ENCODE assay signal across 19 mouse cellular contexts in the genomic region with DNA sequence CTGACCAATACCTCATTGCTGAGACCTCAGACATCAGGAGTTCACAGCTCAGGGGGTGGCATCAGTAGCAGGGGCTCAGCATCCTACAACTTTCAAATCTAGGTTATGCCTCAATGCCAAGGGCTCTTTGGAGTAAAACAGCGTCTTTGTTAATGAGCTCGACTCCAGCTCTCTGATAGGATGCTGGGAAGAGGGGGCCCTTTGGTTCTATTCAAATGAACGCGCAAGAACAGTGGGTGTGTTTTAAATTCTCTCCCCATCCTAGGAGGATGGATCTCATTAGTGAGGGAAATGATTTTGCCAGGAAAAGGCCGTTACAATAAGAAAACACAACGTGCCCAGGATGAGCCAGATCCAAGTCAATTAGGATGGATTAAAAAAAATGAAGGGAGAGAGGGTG.
DNase-seq lines count a peak whose midpoint lies in the region; ATAC-seq lines count a peak whose summit lies in the region.
"Had no signal": no experiment of that assay in that cellular context is flagged by ENCODE, and none has a peak within 500 bp of the region (broad histone marks: within the 10 kb centered on the region; RNA-seq: fewer than 3 reads in every experiment).

No protein-coding gene starts in this region.

- no peak overlapping the region for H3K4me3 ChIP-seq in forebrain, embryonic 11.5 days (ENCODE audit: low read depth, low read length)
- H3K4me3 ChIP-seq in forebrain, embryonic 13.5 days = no peak overlapping the region
- no peak overlapping the region for H3K4me3 ChIP-seq in forebrain, embryonic 16.5 days (replicated peaks; ENCODE audit: low read length)
- no peak overlapping the region for H3K4me3 ChIP-seq in midbrain, embryonic 14.5 days (replicated peaks; ENCODE audit: low read depth, low read length)
- H3K4me3 ChIP-seq: hindbrain, embryonic 12.5 days; hindbrain, embryonic 15.5 days had no signal

- H3K4me2 ChIP-seq in forebrain, embryonic 11.5 days (ENCODE audit: low read depth, low read length, severe bottlenecking) = no peak overlapping the region
- H3K4me2 ChIP-seq in forebrain, embryonic 13.5 days = no peak overlapping the region
- H3K4me2 ChIP-seq in forebrain, embryonic 16.5 days (ENCODE audit: low read length) = no peak overlapping the region
- H3K4me2 ChIP-seq in midbrain, embryonic 14.5 days (ENCODE audit: low read length) = no peak overlapping the region
- H3K4me2 ChIP-seq: heart, embryonic 11.5 days; hindbrain, embryonic 12.5 days; hindbrain, embryonic 15.5 days had no signal

- no peak overlapping the region for H3K9ac ChIP-seq in forebrain, embryonic 11.5 days (ENCODE audit: low read length)
- no peak overlapping the region for H3K9ac ChIP-seq in forebrain, embryonic 13.5 days
- H3K9ac ChIP-seq in forebrain, embryonic 16.5 days (replicated peaks; ENCODE audit: low read depth, low read length) = no peak overlapping the region
- H3K9ac ChIP-seq in midbrain, embryonic 14.5 days (replicated peaks; ENCODE audit: low read length) = no peak overlapping the region
- H3K9ac ChIP-seq: hindbrain, embryonic 12.5 days; hindbrain, embryonic 15.5 days had no signal

- peaks cover 4% of the 10 kb centered on the region; the same call in 1 of the 2 replicates for H3K4me1 ChIP-seq in forebrain, embryonic 11.5 days (replicated peaks; ENCODE audit: control insufficient read depth, insufficient read depth, low read length)
- H3K4me1 ChIP-seq in forebrain, embryonic 13.5 days = peaks cover 18% of the 10 kb centered on the region
- H3K4me1 ChIP-seq in forebrain, embryonic 16.5 days (replicated peaks; ENCODE audit: control insufficient read depth, insufficient read depth, low read length) = peaks cover 13% of the 10 kb centered on the region
- H3K4me1 ChIP-seq in midbrain, embryonic 14.5 days (ENCODE audit: control insufficient read depth, insufficient read depth, low read length) = no peaks in the 10 kb centered on the region
- H3K4me1 ChIP-seq: hindbrain, embryonic 12.5 days had no signal

- H3K27ac ChIP-seq in forebrain, embryonic 11.5 days (ENCODE audit: low read depth, low read length) = no peak overlapping the region
- H3K27ac ChIP-seq in forebrain, embryonic 13.5 days = no peak overlapping the region
- no peak overlapping the region for H3K27ac ChIP-seq in forebrain, embryonic 16.5 days (ENCODE audit: low read length)
- H3K27ac ChIP-seq in midbrain, embryonic 14.5 days (replicated peaks; ENCODE audit: low read depth, low read length) = no peak overlapping the region
- H3K27ac ChIP-seq: hindbrain, embryonic 12.5 days; hindbrain, embryonic 15.5 days had no signal

- H3K9me3 ChIP-seq in forebrain, embryonic 11.5 days (ENCODE audit: control insufficient read depth, low read length) = no peaks in the 10 kb centered on the region
- H3K9me3 ChIP-seq in forebrain, embryonic 13.5 days (replicated peaks) = no peaks in the 10 kb centered on the region
- H3K9me3 ChIP-seq in forebrain, embryonic 16.5 days (ENCODE audit: control insufficient read depth, low read length) = no peaks in the 10 kb centered on the region
- no peaks in the 10 kb centered on the region for H3K9me3 ChIP-seq in midbrain, embryonic 14.5 days (ENCODE audit: control insufficient read depth, low read length)
- H3K9me3 ChIP-seq: hindbrain, embryonic 12.5 days; hindbrain, embryonic 15.5 days had no signal

- no peaks in the 10 kb centered on the region for H3K27me3 ChIP-seq in forebrain, embryonic 11.5 days (ENCODE audit: control insufficient read depth, insufficient read depth, low read length)
- 0 out of 2 replicates have a peak, but pooled peaks cover 2% of the 10 kb centered on the region for H3K27me3 ChIP-seq in forebrain, embryonic 13.5 days
- H3K27me3 ChIP-seq in forebrain, embryonic 16.5 days (replicated peaks; ENCODE audit: control insufficient read depth, insufficient read depth, low read length) = no peaks in the 10 kb centered on the region
- H3K27me3 ChIP-seq in midbrain, embryonic 14.5 days (ENCODE audit: control insufficient read depth, insufficient read depth, low read length) = no peaks in the 10 kb centered on the region
- H3K27me3 ChIP-seq: hindbrain, embryonic 12.5 days; hindbrain, embryonic 15.5 days had no signal

- ATAC-seq in forebrain, embryonic 11.5 days (replicated peaks; ENCODE audit: low FRiP score) = peak; percentile 60; the same call in 1 of the 2 replicates
- ATAC-seq in forebrain, embryonic 13.5 days = peak; percentile 73; the same call in 1 of the 2 replicates
- ATAC-seq in forebrain, embryonic 16.5 days = peak; percentile 36; the same call in 1 of the 2 replicates
- no peak for ATAC-seq in midbrain, embryonic 14.5 days (ENCODE audit: low FRiP score, low TSS enrichment)
- ATAC-seq: CD4-positive, CD25-positive, alpha-beta regulatory T cell, adult 4 months; intestine, postnatal 0 days had no signal

- DNase-seq in forebrain, embryonic 11.5 days (ENCODE audit: low spot score) = no peak
- no peak for DNase-seq in midbrain, embryonic 14.5 days
- DNase-seq in yolk sac, embryonic 10.5 days (ENCODE audit: low spot score) = no peak
- no peak for DNase-seq in gastrocnemius, postnatal 25 days
- DNase-seq: adrenal gland, adult 2 months; adrenal gland, postnatal 14 days; cerebellum, adult 11-12 months; cerebellum, adult 8-10 months; cerebellum, postnatal 10 days; cerebellum, postnatal 36 days; embryo, embryonic 11 days; gastrocnemius, postnatal 10 days had no signal

- 33% methylated on average over 6 of the region's 6 CpGs for WGBS in forebrain, embryonic 11.5 days
- WGBS in forebrain, embryonic 13.5 days = 6% methylated on average over 6 of the region's 6 CpGs
- WGBS in forebrain, embryonic 16.5 days = 6% methylated on average over 6 of the region's 6 CpGs
- 44% methylated on average over 6 of the region's 6 CpGs for WGBS in midbrain, embryonic 14.5 days

- H3K36me3 ChIP-seq in forebrain, embryonic 11.5 days (ENCODE audit: control insufficient read depth, insufficient read depth, low read length) = no peaks in the 10 kb centered on the region
- no peaks in the 10 kb centered on the region for H3K36me3 ChIP-seq in forebrain, embryonic 13.5 days (ENCODE audit: poor library complexity, severe bottlenecking)
- no peaks in the 10 kb centered on the region for H3K36me3 ChIP-seq in forebrain, embryonic 16.5 days (ENCODE audit: control insufficient read depth, insufficient read depth)
- no peaks in the 10 kb centered on the region for H3K36me3 ChIP-seq in midbrain, embryonic 14.5 days (ENCODE audit: control insufficient read depth, insufficient read depth, low read length)
- H3K36me3 ChIP-seq: hindbrain, embryonic 12.5 days; hindbrain, embryonic 15.5 days had no signal
